Mouse (Mus musculus) heart, postnatal 0 days (tissue): ENCODE measurements around the gene Tmem135.
"Not testable (repeated sequence)": the region's sequence is repeated elsewhere in the genome, so short reads cannot be mapped to it uniquely, and the experiment has no call there.

Experiments
- CTCF ChIP-seq: IDR thresholded peaks from 2 replicates; pipeline ENCODE4 v1.5.1; 2016; ENCODE audit warnings: antibody characterized with exemption, control low read depth, low read depth
- EP300 ChIP-seq: IDR thresholded peaks from 2 replicates; pipeline ENCODE4 v1.6.1; 2016; ENCODE audit warnings: antibody characterized with exemption, low read depth

- not testable (repeated sequence) for TF ChIP-seq CTCF, EP300
Observed at GRCm38 (mm10) chr7:89317088-89317487, 86.9 kb downstream of the Tmem135 start.
